Mouse (Mus musculus) brain, embryonic 14.5 days (tissue): Measurements from ENCODE around the gene Gm9922.

Experiments used
- CTCF ChIP-seq: fragments of 200-500 bp; IDR thresholded peaks from 2 replicates; pipeline ENCODE4 v1.5.1; 2012; ENCODE audit warnings: inconsistent platforms, mild to moderate bottlenecking, moderate library complexity, borderline replicate concordance; ENCODE audit not compliant: insufficient read depth, insufficient read length; ENCODE audit errors: extremely low read depth
- POLR2A ChIP-seq: fragments of 200-500 bp; IDR thresholded peaks from 2 replicates; pipeline ENCODE4 v1.6.1; 2012; ENCODE audit warnings: mild to moderate bottlenecking, inconsistent platforms, borderline replicate concordance; ENCODE audit not compliant: poor library complexity, insufficient read depth, insufficient read length, severe bottlenecking; ENCODE audit errors: extremely low read depth

GRCm38 (mm10) chr14:101777129-101777493 lies 47.5 kb upstream of the Gm9922 start:
- TF ChIP-seq CTCF: no peak
- no peak for TF ChIP-seq POLR2A
